Mouse (Mus musculus): ENCODE data around the gene Frk.

DNA sequence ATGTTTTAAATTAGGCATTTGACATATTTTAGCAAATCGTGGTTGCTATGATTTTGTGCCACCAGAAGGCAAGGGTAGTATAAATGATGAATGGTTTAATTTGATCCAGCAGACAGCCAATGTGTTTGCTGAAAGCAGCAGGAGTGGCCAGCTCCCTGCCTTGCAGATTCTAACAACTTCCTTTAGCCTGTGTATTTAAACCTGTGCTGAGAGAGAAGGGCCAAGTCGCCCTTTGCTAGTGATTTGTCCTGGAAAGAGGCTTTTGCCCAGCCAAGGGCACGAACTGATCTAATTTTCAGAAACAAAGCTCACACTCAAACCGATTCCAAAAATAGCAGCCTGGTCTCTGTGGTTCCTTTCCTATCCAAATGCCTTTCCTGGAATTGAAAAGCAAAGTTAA, 29.4 kb downstream of the Frk start:
- TF ChIP-seq CTCF (IDR thresholded peaks at IDR 0.05; ENCODE audit: borderline replicate concordance, extremely low read depth, insufficient read depth, insufficient read length) (no peak), POLR2A (IDR thresholded peaks at IDR 0.05; ENCODE audit: borderline replicate concordance, extremely low read depth, insufficient read depth, insufficient read length, poor library complexity, severe bottlenecking) (no peak)

All from brain, embryonic 14.5 days (tissue).